8 mouse cellular contexts compared by ENCODE assay signal in genomic region chr10:43523931-43524330, GRCm38 (mm10). TPM values are rescaled to one million over a fixed set of nuclear protein-coding genes. Genes with fewer than 3 reads are reported as not detected.
DNase-seq lines count a peak whose midpoint lies in the region; ATAC-seq and TF ChIP-seq lines count a peak whose summit lies in the region.
"Not testable (repeated sequence)": the region's sequence is repeated elsewhere in the genome, so short reads cannot be mapped to it uniquely, and the experiment has no call there.

Gene Gm9803, plus strand, starts transcription at chr10:43524084.

- not testable (repeated sequence) for TF ChIP-seq CTCF in Patski (IDR thresholded peaks at IDR 0.05); cortical plate, adult 2 months (IDR thresholded peaks at IDR 0.05; ENCODE audit: extremely low read depth, insufficient read depth, low read length); midbrain, postnatal 0 days (IDR thresholded peaks at IDR 0.05); testis, adult 2 months (IDR thresholded peaks at IDR 0.05; ENCODE audit: control insufficient read depth, insufficient read depth, insufficient replicate concordance, low read depth, low read length)

- not testable (repeated sequence) for TF ChIP-seq POLR2A in cortical plate, adult 2 months (IDR thresholded peaks at IDR 0.05; ENCODE audit: extremely low read depth, insufficient read depth, low read length); testis, adult 2 months (IDR thresholded peaks at IDR 0.05; ENCODE audit: control insufficient read depth, low read depth, low read length)

- POLR2A ChIA-PET in Patski (lab: Charles Lee), result not testable (repeated sequence)

- H3K9me3 ChIP-seq in forebrain, embryonic 16.5 days (ENCODE audit: control insufficient read depth, low read length); heart, embryonic 16.5 days (replicated peaks; ENCODE audit: control insufficient read depth, low read length); kidney, embryonic 14.5 days (ENCODE audit: control insufficient read depth, low read length); lung, embryonic 15.5 days; midbrain, postnatal 0 days (ENCODE audit: low read length): not testable (repeated sequence)

- not testable (repeated sequence) for H3K27ac ChIP-seq in cortical plate, adult 2 months (ENCODE audit: insufficient read depth, low read length); forebrain, embryonic 16.5 days (ENCODE audit: low read length); heart, embryonic 16.5 days (ENCODE audit: low read length); kidney, embryonic 14.5 days (ENCODE audit: low read depth, low read length); lung, embryonic 15.5 days; midbrain, postnatal 0 days (ENCODE audit: low read depth, low read length); testis, adult 2 months (ENCODE audit: control insufficient read depth, insufficient read depth, low read depth, low read length)

- in situ Hi-C loops in Patski (cut with MboI; ENCODE audit: low pct_unique_long_range_greater_than_20kb), result not testable (repeated sequence)

- not testable (repeated sequence) for H3K4me1 ChIP-seq in cortical plate, adult 2 months (ENCODE audit: control insufficient read depth, insufficient read depth, low read length); heart, embryonic 16.5 days (ENCODE audit: control insufficient read depth, insufficient read depth, low read length); kidney, embryonic 14.5 days (ENCODE audit: control insufficient read depth, insufficient read depth, low read length); lung, embryonic 15.5 days; testis, adult 2 months (ENCODE audit: control insufficient read depth, insufficient read depth, low read length)
- peaks cover 12% of the 10 kb centered on the region for H3K4me1 ChIP-seq in forebrain, embryonic 16.5 days (replicated peaks; ENCODE audit: control insufficient read depth, insufficient read depth, low read length)
- peaks cover 11% of the 10 kb centered on the region; the same call in 1 of the 2 replicates for H3K4me1 ChIP-seq in midbrain, postnatal 0 days (ENCODE audit: insufficient read depth, low read length)

- H3K27me3 ChIP-seq in Patski; forebrain, embryonic 16.5 days (replicated peaks; ENCODE audit: control insufficient read depth, insufficient read depth, low read length); heart, embryonic 16.5 days (ENCODE audit: control insufficient read depth, insufficient read depth, low read length); kidney, embryonic 14.5 days (ENCODE audit: control insufficient read depth, insufficient read depth, low read length); lung, embryonic 15.5 days; midbrain, postnatal 0 days (ENCODE audit: insufficient read depth, low read length); testis, adult 2 months (ENCODE audit: control insufficient read depth, insufficient read depth, low read length): not testable (repeated sequence)

- H3K36me3 ChIP-seq in forebrain, embryonic 16.5 days (ENCODE audit: control insufficient read depth, insufficient read depth); testis, adult 2 months (ENCODE audit: control insufficient read depth, insufficient read depth, low read length): not testable (repeated sequence)
- H3K36me3 ChIP-seq in heart, embryonic 16.5 days (ENCODE audit: control insufficient read depth, insufficient read depth), result peaks cover 30% of the 10 kb centered on the region
- peaks cover 21% of the 10 kb centered on the region; the same call in 1 of the 2 replicates for H3K36me3 ChIP-seq in kidney, embryonic 14.5 days (ENCODE audit: control insufficient read depth, insufficient read depth, low read length)
- peaks cover 23% of the 10 kb centered on the region for H3K36me3 ChIP-seq in lung, embryonic 15.5 days
- peaks cover 11% of the 10 kb centered on the region for H3K36me3 ChIP-seq in midbrain, postnatal 0 days (ENCODE audit: insufficient read depth, low read length)

- not testable (repeated sequence) for H3K4me2 ChIP-seq in forebrain, embryonic 16.5 days (ENCODE audit: low read length); heart, embryonic 16.5 days (ENCODE audit: low read depth, low read length); kidney, embryonic 14.5 days (replicated peaks; ENCODE audit: low read depth, low read length); lung, embryonic 15.5 days; midbrain, postnatal 0 days (ENCODE audit: low read depth, low read length, poor library complexity, severe bottlenecking)

- not testable (repeated sequence) for ATAC-seq in Patski; forebrain, embryonic 16.5 days; heart, embryonic 16.5 days (replicated peaks; ENCODE audit: extremely low read depth, insufficient read depth, low FRiP score); kidney, embryonic 14.5 days (ENCODE audit: low FRiP score, low TSS enrichment); lung, embryonic 15.5 days (ENCODE audit: borderline replicate concordance, extremely low read depth, low FRiP score, low TSS enrichment); midbrain, postnatal 0 days (ENCODE audit: low FRiP score)

- DNase-seq in Patski (ENCODE audit: low read depth, low spot score); midbrain, postnatal 0 days (ENCODE audit: low spot score): not testable (repeated sequence)

- CTCF ChIA-PET in Patski (lab: Charles Lee), result not testable (repeated sequence)

- over 99% methylated on average over 10 of the region's 10 CpGs for WGBS in forebrain, embryonic 16.5 days
- WGBS in heart, embryonic 16.5 days, result 93% methylated on average over 10 of the region's 10 CpGs
- 96% methylated on average over 10 of the region's 10 CpGs for WGBS in kidney, embryonic 14.5 days
- 96% methylated on average over 10 of the region's 10 CpGs for WGBS in lung, embryonic 15.5 days
- 98% methylated on average over 10 of the region's 10 CpGs for WGBS in midbrain, postnatal 0 days

- H3K9ac ChIP-seq in forebrain, embryonic 16.5 days (replicated peaks; ENCODE audit: low read depth, low read length); heart, embryonic 16.5 days (ENCODE audit: low read length); kidney, embryonic 14.5 days (ENCODE audit: low read depth, low read length); lung, embryonic 15.5 days; midbrain, postnatal 0 days (replicated peaks; ENCODE audit: low read length, poor library complexity, severe bottlenecking): not testable (repeated sequence)

- H3K4me3 ChIP-seq in cortical plate, adult 2 months (ENCODE audit: insufficient read depth, low read length); forebrain, embryonic 16.5 days (replicated peaks; ENCODE audit: low read length); heart, embryonic 16.5 days (ENCODE audit: low read length); kidney, embryonic 14.5 days (ENCODE audit: low read length); lung, embryonic 15.5 days; midbrain, postnatal 0 days (ENCODE audit: low read depth, low read length); testis, adult 2 months (ENCODE audit: control insufficient read depth, low read depth, low read length): not testable (repeated sequence)

RNA-seq across cellular contexts. Expression of gene Gm9803, which starts in this region (rescaled TPM):
- polyA plus RNA-seq in Patski (2021), result 27.3 TPM
- 24.8 and 26.6 TPM in 2 replicates for polyA plus RNA-seq in cortical plate, adult 2 months (2012; rRNA removed)
- polyA plus RNA-seq in forebrain, embryonic 16.5 days (2015; fragmentation: Nextera tagmentation; extraction: Ambion mirVana), result 23.0 TPM in 2 replicates
- 20.0 and 42.0 TPM in 2 replicates for polyA plus RNA-seq in heart, embryonic 16.5 days (2015; fragmentation: Nextera tagmentation; extraction: Ambion mirVana)
- 10.1 and 11.9 TPM in 2 replicates for polyA plus RNA-seq in kidney, embryonic 14.5 days (2014; fragmentation: Nextera tagmentation; extraction: Ambion mirVana)
- 10.8 and 15.1 TPM in 2 replicates for polyA plus RNA-seq in lung, embryonic 15.5 days (2015; fragmentation: Nextera tagmentation; extraction: Ambion mirVana)
- 37.0 and 49.6 TPM in 2 replicates for total RNA-seq in midbrain, postnatal 0 days (2014; rRNA removed)
- 20.8 and 21.9 TPM in 2 replicates for polyA plus RNA-seq in midbrain, postnatal 0 days (2015; fragmentation: Nextera tagmentation; extraction: Ambion mirVana)
- polyA plus RNA-seq in testis, adult 2 months (2012; rRNA removed), result 258 and 271 TPM in 2 replicates
